Mouse (Mus musculus): ENCODE results near the gene Adra2a.

GRCm38 (mm10) chr19:54051651-54052050 lies 7.7 kb downstream of the Adra2a start:
- TF ChIP-seq CTCF (IDR thresholded peaks at IDR 0.05; ENCODE audit: control insufficient read depth, insufficient read depth, insufficient read length) (no peak), USF1 (IDR thresholded peaks at IDR 0.05; ENCODE audit: low read depth) (no peak), CEBPB (IDR thresholded peaks at IDR 0.05; ENCODE audit: low read depth) (no peak), MAX (IDR thresholded peaks at IDR 0.05) (no peak)
